Mouse (Mus musculus) adipocyte (in vitro differentiated cells): ENCODE data around the gene Bub3.

Source experiments
- DNase-seq: peaks from one replicate; pipeline ENCODE4 v3.0.0-alpha.2; 2016; ENCODE audit warnings: low spot score

Bub3 gene

GRCm38 (mm10) chr7:131559986-131560696 is at the start of gene Bub3:
TSS of gene Bub3 (plus strand) at chr7:131560222.
- peak; percentile 93 for DNase-seq

GRCm38 (mm10) chr7:131539979-131540378 is 20.0 kb upstream of the Bub3 start:
- DNase-seq: peak; percentile 56

GRCm38 (mm10) chr7:131541184-131542114 is 18.6 kb upstream of the Bub3 start:
- DNase-seq: no peak

GRCm38 (mm10) chr7:131542115-131542871 is 17.7 kb upstream of the Bub3 start, which contains the start of gene Hmx3:
TSS of gene Hmx3 (plus strand) at chr7:131542867.
- no peak for DNase-seq

GRCm38 (mm10) chr7:131542872-131543622 is 17.0 kb upstream of the Bub3 start:
- DNase-seq: no peak

GRCm38 (mm10) chr7:131543623-131544481 is 16.2 kb upstream of the Bub3 start:
- no peak for DNase-seq

GRCm38 (mm10) chr7:131544871-131545270 is 15.2 kb upstream of the Bub3 start:
- no peak for DNase-seq

- DNase-seq: no peak
Observed at GRCm38 (mm10) chr7:131545701-131546385, 14.2 kb upstream of the Bub3 start.

- no peak for DNase-seq
Observed at GRCm38 (mm10) chr7:131546423-131546822, 13.6 kb upstream of the Bub3 start.

GRCm38 (mm10) chr7:131547481-131547880 is 12.5 kb upstream of the Bub3 start:
- DNase-seq: no peak

GRCm38 (mm10) chr7:131548473-131548872 is 11.5 kb upstream of the Bub3 start, which contains the start of gene Hmx2:
TSS of gene Hmx2 (plus strand) at chr7:131548773.
- DNase-seq: no peak

- no peak for DNase-seq
Observed at GRCm38 (mm10) chr7:131551471-131551870, 8.6 kb upstream of the Bub3 start.

GRCm38 (mm10) chr7:131551931-131552741 is 7.9 kb upstream of the Bub3 start:
- no peak for DNase-seq

- DNase-seq: no peak
Observed at GRCm38 (mm10) chr7:131552781-131553180, 7.2 kb upstream of the Bub3 start.

GRCm38 (mm10) chr7:131553771-131554175 is 6.2 kb upstream of the Bub3 start:
- no peak for DNase-seq

- no peak for DNase-seq
Observed at GRCm38 (mm10) chr7:131554341-131555180, 5.5 kb upstream of the Bub3 start.

- DNase-seq: no peak
Observed at GRCm38 (mm10) chr7:131555301-131556081, 4.5 kb upstream of the Bub3 start.
